Mouse (Mus musculus): ENCODE results near the gene Flot2.
"Not testable (repeated sequence)": the region's sequence is repeated elsewhere in the genome, so short reads cannot be mapped to it uniquely, and the experiment has no call there.

Gene Flot2

DNA sequence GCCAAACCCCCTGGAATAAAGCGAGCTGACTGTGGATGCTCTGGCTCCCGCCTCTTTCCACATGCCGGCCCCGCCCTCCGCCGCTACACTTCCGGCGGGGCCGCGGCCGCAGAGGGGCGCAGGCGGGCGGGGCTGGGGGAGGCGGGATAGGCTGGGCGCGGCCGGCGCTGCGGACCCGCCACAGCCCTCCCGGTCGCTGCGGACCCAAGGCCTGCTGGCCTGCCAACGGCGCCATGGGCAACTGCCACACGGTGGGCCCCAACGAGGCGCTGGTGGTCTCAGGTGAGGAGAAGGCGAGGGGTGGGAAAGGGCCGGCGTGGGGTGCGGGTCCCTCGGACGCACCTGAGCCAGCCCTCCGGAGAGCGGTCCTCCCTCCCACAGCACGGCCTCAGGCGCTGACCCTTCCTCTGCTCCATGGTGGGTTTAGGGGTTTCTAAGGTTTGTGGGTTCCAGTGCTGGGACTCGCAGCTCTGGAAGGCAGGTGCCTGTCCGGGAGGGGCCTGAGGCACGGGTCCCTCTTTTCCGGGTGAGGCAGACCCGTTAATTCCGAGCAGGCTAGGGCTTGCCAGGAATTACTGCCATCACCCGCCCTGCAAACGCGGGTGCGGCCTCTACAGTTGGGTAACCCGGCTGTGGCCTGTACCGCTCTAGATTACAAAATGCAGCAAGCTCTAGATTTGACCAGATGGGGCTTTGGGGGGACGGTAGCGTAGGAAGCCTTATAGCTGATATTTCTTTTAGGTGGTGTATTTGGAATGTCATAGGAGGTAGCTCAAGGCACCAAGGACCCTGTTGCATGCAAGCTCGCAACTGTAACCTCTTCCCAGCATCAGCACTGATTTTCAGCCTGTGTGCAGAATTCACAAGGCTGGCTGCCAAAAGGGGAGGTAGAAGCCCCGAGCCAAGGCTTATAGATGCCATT is at the start of gene Flot2:
Gene Flot2, plus strand, starts transcription at position 101 of the 922 bp plus-strand sequence.
- no peak for DNase-seq (ENCODE audit: extremely low read depth, low read depth, low spot score)

- DNase-seq (ENCODE audit: extremely low read depth, low read depth, low spot score): no peak
These were observed 48.5 kb upstream of the Flot2 start for GRCm38 (mm10) chr11:77989071-77989690.

GRCm38 (mm10) chr11:77995556-77995955 is 42.2 kb upstream of the Flot2 start:
- no peak for DNase-seq (ENCODE audit: extremely low read depth, low read depth, low spot score)

DNA sequence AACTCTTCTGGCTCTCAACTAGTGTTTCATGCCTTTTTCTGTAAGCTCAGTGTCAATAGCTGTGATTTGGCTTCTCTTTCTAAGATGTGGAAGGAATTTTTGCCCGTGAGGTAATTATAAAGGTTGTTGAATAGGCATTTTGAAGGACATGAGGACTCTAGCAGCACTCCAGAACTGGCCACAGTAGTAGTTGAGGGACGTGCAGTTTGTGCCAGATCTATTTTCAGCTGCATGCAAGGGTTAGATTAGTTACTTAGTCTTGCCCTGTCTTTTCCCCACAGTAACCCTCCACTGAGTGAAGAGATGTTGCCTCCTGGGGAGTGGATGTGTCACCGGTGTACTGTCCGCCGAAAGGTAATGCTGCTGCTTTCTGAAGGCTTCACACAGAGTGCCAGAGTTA is 31.3 kb upstream of the Flot2 start:
- no peak for DNase-seq (ENCODE audit: extremely low read depth, low read depth, low spot score)

DNA sequence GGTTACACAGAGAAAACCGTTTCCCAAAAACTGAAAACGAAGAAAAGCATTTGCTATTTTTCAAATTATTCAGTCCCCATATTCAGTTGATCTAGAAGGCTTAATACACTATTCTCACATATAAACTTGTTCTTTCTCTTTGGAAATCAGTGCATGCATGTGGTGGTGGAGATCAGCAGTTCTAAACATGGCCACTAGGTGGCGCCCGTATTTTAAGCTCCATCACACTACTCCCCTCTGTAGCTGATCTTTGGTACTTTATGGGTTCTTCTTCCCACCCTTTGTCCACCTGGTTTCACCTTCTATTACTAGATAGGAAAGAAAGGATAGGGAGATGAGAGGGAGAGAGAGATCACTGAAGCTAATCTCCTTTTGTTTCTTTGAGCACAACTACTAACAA is 18.1 kb upstream of the Flot2 start:
- DNase-seq (ENCODE audit: extremely low read depth, low read depth, low spot score): no peak

GRCm38 (mm10) chr11:78023607-78024006 is 14.1 kb upstream of the Flot2 start:
- no peak for DNase-seq (ENCODE audit: extremely low read depth, low read depth, low spot score)

DNA sequence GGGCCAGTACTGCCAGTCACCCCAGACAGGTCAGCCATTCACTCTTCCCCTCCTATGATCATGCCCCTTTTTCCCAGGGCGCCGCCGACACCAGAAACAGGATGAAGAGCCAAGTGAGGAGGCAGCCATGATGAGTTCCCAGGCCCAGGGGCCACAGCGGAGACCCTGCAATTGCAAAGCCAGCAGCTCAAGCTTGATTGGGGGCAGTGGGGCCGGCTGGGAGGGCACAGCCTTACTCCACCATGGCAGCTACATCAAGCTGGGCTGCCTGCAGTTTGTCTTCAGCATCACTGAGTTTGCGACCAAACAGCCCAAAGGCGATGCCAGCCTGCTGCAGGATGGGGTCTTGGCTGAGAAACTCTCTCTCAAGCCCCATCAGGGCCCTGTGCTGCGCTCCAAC is 8.5 kb upstream of the Flot2 start:
- no peak for DNase-seq (ENCODE audit: extremely low read depth, low read depth, low spot score)

DNA sequence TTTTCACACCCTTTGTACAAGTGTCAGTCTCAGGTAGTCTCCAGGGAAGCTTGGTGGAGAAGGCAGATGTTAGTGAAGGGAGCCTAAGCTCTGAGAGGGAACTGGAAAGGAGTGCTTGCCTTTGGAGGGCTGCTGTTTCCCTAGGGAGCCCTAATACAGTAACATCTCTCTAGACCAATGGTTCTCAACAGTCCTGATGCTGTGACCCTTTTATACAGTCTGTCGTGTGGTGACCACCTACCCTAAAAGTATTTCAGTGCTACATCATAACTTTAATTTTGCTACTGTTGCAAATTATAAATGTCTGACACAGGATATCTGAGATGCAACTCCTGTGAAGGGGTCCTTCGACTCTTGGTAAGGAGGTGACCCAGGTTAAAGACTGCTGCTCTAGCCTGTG is 7.1 kb upstream of the Flot2 start:
- DNase-seq (ENCODE audit: extremely low read depth, low read depth, low spot score): no peak

GRCm38 (mm10) chr11:78031389-78031788 is 6.3 kb upstream of the Flot2 start:
- DNase-seq (ENCODE audit: extremely low read depth, low read depth, low spot score): no peak

- DNase-seq (ENCODE audit: extremely low read depth, low read depth, low spot score): no peak
These were observed 5.6 kb upstream of the Flot2 start, which contains the start of gene Dhrs13 for GRCm38 (mm10) chr11:78031947-78032808. Gene Dhrs13, plus strand, starts transcription at chr11:78032280.

- no peak for DNase-seq (ENCODE audit: extremely low read depth, low read depth, low spot score)
These were observed 4.9 kb upstream of the Flot2 start for GRCm38 (mm10) chr11:78032809-78033195.

DNA sequence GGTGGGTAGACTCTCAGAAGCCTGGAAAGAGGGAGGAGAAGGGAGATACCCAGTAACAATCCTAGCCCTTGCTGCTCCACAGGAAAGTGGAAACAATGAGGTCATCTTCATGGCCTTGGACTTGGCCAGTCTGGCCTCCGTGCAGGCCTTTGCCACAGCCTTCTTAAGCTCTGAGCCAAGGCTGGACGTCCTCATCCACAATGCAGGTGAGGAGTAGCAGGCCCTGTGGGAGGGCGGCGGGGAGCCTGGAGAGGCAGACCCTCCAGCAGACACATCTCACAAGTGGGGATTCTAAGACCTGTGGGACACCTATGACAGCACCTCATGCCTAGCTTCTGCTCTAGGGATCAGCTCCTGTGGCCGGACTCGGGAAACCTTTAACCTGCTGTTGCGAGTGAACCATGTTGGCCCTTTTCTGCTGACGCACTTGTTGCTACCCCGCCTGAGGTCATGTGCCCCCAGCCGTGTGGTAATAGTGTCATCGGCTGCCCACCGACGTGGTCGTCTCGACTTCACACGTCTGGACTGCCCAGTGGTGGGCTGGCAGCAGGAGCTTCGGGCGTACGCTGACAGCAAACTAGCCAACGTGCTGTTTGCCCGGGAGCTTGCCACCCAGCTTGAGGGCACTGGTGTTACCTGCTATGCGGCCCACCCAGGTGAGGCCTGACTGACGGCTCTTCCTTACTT is 3.7 kb upstream of the Flot2 start:
- DNase-seq (ENCODE audit: extremely low read depth, low read depth, low spot score): no peak

DNA sequence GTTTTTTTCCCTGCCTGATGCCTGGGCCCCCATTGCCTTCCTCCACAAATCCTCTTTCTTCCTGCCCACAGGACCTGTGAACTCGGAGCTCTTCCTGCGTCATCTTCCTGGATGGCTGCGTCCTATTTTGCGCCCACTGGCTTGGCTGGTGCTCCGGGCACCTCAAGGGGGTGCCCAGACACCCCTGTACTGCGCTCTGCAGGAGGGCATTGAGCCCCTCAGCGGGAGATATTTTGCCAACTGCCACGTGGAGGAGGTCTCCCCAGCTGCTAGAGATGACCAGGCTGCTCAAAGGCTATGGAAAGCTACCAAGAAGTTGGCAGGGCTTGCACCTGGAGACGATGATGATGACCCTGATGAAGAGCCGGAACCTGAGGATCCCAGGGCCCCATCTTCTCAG is 940 bp upstream of the Flot2 start:
- DNase-seq (ENCODE audit: extremely low read depth, low read depth, low spot score): no peak

DNA sequence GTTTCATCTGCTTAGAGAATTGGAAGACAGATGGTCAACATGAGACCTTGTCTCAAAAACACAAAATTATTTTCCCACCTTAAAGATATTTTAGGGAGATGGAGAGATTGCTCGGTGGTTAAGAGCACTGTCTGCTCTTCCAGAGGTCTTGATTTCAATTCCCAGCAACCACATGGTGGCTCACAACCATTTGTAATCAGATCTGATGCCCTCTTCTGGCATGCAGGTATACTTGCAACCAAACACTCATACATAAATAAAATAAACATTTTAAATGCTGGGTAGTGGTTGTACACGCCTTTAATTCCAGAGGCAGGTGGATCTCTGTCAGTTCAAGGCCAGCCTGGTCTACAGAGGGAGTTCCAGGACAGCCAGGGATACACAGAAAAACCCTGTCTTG is 3.1 kb downstream of the Flot2 start:
- no peak for DNase-seq (ENCODE audit: extremely low read depth, low read depth, low spot score)

GRCm38 (mm10) chr11:78042290-78042870 is 4.6 kb downstream of the Flot2 start:
- not testable (repeated sequence) for DNase-seq (ENCODE audit: extremely low read depth, low read depth, low spot score)

DNA sequence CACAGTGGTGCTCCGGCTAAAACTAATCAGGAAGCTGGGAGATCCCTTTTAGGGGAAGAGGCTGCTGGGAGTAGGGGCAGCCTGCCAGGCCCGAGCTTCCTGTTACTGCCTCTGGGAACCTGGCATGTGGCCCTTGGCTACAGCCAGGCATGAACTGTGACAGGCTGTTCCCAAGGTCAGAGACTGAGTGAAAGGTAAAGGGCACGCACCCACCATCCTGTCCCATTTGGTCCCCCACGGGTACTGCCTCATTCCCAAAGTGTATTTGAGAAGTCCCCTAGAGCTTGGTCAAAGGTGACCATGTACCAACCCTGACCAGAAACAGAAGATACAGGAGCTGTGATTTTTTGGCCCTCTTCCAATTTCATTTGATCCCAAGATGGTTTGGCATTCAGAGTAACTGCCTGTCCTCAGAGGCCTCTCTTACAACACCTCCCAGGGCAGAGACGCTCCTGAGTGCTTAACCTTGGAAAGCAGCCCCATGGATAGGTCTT is 7.1 kb downstream of the Flot2 start:
- peak; percentile 68 for DNase-seq (ENCODE audit: extremely low read depth, low read depth, low spot score)

- DNase-seq (ENCODE audit: extremely low read depth, low read depth, low spot score): not testable (repeated sequence)
These were observed 10.9 kb downstream of the Flot2 start for GRCm38 (mm10) chr11:78048637-78049036.

DNA sequence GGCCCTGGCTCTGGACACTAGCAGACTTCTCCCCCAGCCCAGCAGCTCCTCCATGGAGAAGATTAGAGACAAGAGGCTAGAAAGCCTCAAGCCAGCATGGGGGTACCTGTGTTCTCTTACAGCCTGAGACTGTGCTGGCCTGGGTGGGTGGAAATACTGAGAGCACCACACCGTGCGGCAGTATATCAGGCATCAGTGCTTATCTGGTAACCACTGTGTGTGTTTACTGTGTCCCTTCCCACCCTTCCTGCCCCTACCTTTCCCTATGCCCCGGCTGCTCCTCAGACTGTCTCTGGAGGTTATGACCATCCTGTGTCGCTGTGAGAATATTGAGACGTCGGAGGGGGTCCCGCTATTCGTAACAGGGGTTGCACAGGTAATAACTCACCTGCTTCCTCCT is 15.3 kb downstream of the Flot2 start:
- DNase-seq (ENCODE audit: extremely low read depth, low read depth, low spot score): no peak

GRCm38 (mm10) chr11:78056946-78057345 is 19.2 kb downstream of the Flot2 start:
- no peak for DNase-seq (ENCODE audit: extremely low read depth, low read depth, low spot score)

All from fat pad, adult 2 months (tissue).